Mouse (Mus musculus) kidney, adult 2 months (tissue): ENCODE data around the gene Vwa2.

Experiments
- CTCF ChIP-seq: fragments of 200-500 bp; conservative IDR thresholded peaks from 2 replicates; pipeline ENCODE4 v1.5.1; 2011; ENCODE audit warnings: low read depth, mild to moderate bottlenecking, control low read depth, low read length, moderate library complexity, mixed read lengths; ENCODE audit not compliant: insufficient read depth, insufficient read length
- POLR2A ChIP-seq: fragments of 200-500 bp; IDR thresholded peaks from one replicate; pipeline ENCODE4 v1.6.1; 2011; ENCODE audit warnings: low read depth, low read length, control low read depth

- no peak for TF ChIP-seq CTCF
- TF ChIP-seq POLR2A, result no peak
Measured at GRCm38 (mm10) chr19:56891438-56891837, 17.4 kb downstream of the Vwa2 start.
